Mouse (Mus musculus): ENCODE measurements around the gene Lrrc4. TPM values are rescaled to one million over a fixed set of nuclear protein-coding genes. Genes with fewer than 3 reads are reported as not detected.

Lrrc4 gene
- polyA plus RNA-seq, 1 experiment = 0.32 TPM

DNA sequence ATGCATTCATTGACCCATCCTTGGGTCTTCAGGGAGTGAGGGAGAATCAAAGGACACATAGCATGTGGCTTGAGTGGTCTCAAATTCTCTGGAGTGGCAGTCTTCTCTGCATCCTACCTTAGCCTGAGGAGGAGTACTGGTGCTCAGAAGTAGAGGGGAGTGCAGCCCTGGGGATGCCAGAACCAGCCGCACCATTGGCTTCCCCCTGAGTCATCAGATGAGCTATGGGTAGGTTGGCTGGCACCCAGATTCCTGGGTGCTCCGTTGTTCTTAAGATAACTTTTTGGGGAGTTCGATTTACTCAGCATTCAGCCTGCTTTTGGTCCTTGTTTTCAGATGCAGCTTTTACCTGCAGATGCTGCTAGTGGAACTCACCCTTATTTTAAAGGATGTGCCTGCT is 10.0 kb upstream of the Lrrc4 start:
- no peaks in the 10 kb centered on the region for H3K79me2 ChIP-seq (ENCODE audit: control insufficient read depth, insufficient read depth)
- no peaks in the 10 kb centered on the region for H3K27me3 ChIP-seq (ENCODE audit: control insufficient read depth, insufficient read depth, insufficient read length)
- no peak overlapping the region for H3K4me3 ChIP-seq (ENCODE audit: insufficient read depth, poor library complexity, severe bottlenecking)
- peaks cover 10% of the 10 kb centered on the region for H3K36me3 ChIP-seq (ENCODE audit: control insufficient read depth, insufficient read depth)
- no peak overlapping the region for H3ac ChIP-seq (ENCODE audit: control insufficient read depth, insufficient read length, low read depth)
- peaks cover 2% of the 10 kb centered on the region for H3K79me3 ChIP-seq (ENCODE audit: low read depth)
- TF ChIP-seq MAX (IDR thresholded peaks at IDR 0.05) (no peak), CTCF (IDR thresholded peaks at IDR 0.05; ENCODE audit: control insufficient read depth, insufficient read depth, insufficient read length) (no peak), CEBPB (IDR thresholded peaks at IDR 0.05; ENCODE audit: low read depth) (no peak), USF1 (IDR thresholded peaks at IDR 0.05; ENCODE audit: low read depth) (no peak), FOSL1 (IDR thresholded peaks at IDR 0.05; ENCODE audit: insufficient read depth, low read length, poor library complexity, severe bottlenecking) (no peak), MYOD1 (IDR thresholded peaks at IDR 0.05; ENCODE audit: control insufficient read depth, insufficient read length, low read depth) (no peak), MYOG (IDR thresholded peaks at IDR 0.05; ENCODE audit: control insufficient read depth, extremely low read depth, insufficient read length) (no peak)

DNA sequence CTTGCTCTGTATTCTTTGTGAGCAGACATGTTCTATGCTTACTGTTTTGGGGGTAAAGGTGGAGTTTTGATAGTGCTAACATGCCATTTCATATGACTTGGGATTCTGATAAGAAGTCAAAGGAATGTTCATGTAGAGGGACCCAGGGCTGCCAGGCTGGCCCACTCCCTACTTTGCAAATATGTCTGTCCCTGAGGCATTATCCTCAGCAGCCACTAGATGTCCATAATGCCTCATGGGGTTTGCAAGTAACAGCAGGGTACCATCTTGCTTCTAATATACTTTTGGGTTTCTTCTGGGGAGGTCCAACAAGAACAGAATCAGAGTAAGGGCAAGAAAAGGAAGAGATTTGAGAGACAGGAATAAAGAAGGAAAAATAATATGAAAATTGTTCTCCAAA is 5.1 kb upstream of the Lrrc4 start:
- Histone ChIP-seq H3K27me3 (ENCODE audit: control insufficient read depth, insufficient read depth, insufficient read length) (no peaks in the 10 kb centered on the region), H3K4me3 (ENCODE audit: insufficient read depth, poor library complexity, severe bottlenecking) (no peak overlapping the region), H3K79me2 (ENCODE audit: control insufficient read depth, insufficient read depth) (no peaks in the 10 kb centered on the region), H3ac (ENCODE audit: control insufficient read depth, insufficient read length, low read depth) (no peak overlapping the region), H3K79me3 (ENCODE audit: low read depth) (peaks cover 2% of the 10 kb centered on the region), H3K36me3 (ENCODE audit: control insufficient read depth, insufficient read depth) (peaks cover 12% of the 10 kb centered on the region)
- no peak for TF ChIP-seq MYOD1 (IDR thresholded peaks at IDR 0.05; ENCODE audit: control insufficient read depth, insufficient read length, low read depth)
- no peak for TF ChIP-seq CTCF (IDR thresholded peaks at IDR 0.05; ENCODE audit: control insufficient read depth, insufficient read depth, insufficient read length)
- no peak for TF ChIP-seq CEBPB (IDR thresholded peaks at IDR 0.05; ENCODE audit: low read depth)
- TF ChIP-seq FOSL1 (IDR thresholded peaks at IDR 0.05; ENCODE audit: insufficient read depth, low read length, poor library complexity, severe bottlenecking) = no peak

DNA sequence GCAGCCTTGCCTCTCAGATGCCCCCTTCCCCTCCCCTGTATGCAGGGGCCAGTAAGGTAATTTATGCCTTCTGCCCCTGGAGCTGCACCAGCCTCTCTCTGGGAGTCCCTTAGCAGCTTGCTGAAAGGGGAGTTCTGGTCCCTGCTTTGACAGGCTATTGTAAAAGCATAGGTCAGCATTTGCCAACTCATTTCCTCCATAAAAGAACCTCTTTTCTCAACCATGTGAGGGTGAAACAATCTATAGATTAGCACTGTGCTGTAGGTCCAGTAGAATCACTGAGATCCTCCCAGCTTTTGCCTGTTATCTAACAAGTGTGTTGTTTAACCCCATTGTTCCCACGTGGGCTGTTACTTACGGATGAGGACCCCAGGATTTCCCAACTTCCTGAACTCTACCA is 2.5 kb upstream of the Lrrc4 start:
- Histone ChIP-seq H3K4me3 (ENCODE audit: insufficient read depth, poor library complexity, severe bottlenecking) (no peak overlapping the region), H3K27me3 (ENCODE audit: control insufficient read depth, insufficient read depth, insufficient read length) (no peaks in the 10 kb centered on the region), H3K79me3 (ENCODE audit: low read depth) (peaks cover 3% of the 10 kb centered on the region), H3ac (ENCODE audit: control insufficient read depth, insufficient read length, low read depth) (no peak overlapping the region), H3K79me2 (ENCODE audit: control insufficient read depth, insufficient read depth) (peaks cover 10% of the 10 kb centered on the region), H3K36me3 (ENCODE audit: control insufficient read depth, insufficient read depth) (peaks cover 28% of the 10 kb centered on the region)
- TF ChIP-seq USF1 (IDR thresholded peaks at IDR 0.05; ENCODE audit: low read depth) (no peak), MAX (IDR thresholded peaks at IDR 0.05) (no peak), MYOD1 (IDR thresholded peaks at IDR 0.05; ENCODE audit: control insufficient read depth, insufficient read length, low read depth) (no peak), MYOG (IDR thresholded peaks at IDR 0.05; ENCODE audit: control insufficient read depth, extremely low read depth, insufficient read length) (no peak)

DNA sequence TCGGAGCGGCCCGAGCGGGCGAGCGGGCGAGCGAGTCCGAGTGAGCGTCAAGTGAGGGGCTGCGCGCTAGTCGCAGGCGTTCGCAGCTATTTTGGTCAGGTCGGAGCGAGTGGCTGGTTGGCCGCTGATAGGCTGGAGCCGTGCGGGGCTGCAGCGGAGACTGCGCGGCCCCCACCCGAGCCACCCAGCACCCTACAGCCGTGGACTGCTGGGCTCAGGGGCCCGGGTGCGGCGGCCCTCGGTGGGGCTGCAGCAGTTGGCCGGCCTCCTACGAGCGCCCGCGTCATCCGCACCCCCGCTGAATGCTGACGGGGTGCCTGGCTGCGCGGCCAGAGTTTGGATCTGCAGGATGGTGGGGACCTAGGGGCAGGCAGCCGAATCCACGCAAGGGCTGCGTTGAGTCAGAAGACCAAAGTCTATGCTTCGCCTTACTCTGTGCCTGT is 1.9 kb upstream of the Lrrc4 start:
- TF ChIP-seq CEBPB (IDR thresholded peaks at IDR 0.05; ENCODE audit: low read depth) (no peak), FOSL1 (IDR thresholded peaks at IDR 0.05; ENCODE audit: insufficient read depth, low read length, poor library complexity, severe bottlenecking) (no peak), MYOD1 (IDR thresholded peaks at IDR 0.05; ENCODE audit: control insufficient read depth, insufficient read length, low read depth) (no peak), MYOG (IDR thresholded peaks at IDR 0.05; ENCODE audit: control insufficient read depth, extremely low read depth, insufficient read length) (no peak)
- peaks cover 22% of the 10 kb centered on the region for H3K36me3 ChIP-seq (ENCODE audit: control insufficient read depth, insufficient read depth)
- H3K4me3 ChIP-seq (ENCODE audit: insufficient read depth, poor library complexity, severe bottlenecking) = no peak overlapping the region
- H3K79me2 ChIP-seq (ENCODE audit: control insufficient read depth, insufficient read depth) = peaks cover 10% of the 10 kb centered on the region
- peaks cover 3% of the 10 kb centered on the region for H3K79me3 ChIP-seq (ENCODE audit: low read depth)
- no peak overlapping the region for H3ac ChIP-seq (ENCODE audit: control insufficient read depth, insufficient read length, low read depth)
- no peaks in the 10 kb centered on the region for H3K27me3 ChIP-seq (ENCODE audit: control insufficient read depth, insufficient read depth, insufficient read length)

DNA sequence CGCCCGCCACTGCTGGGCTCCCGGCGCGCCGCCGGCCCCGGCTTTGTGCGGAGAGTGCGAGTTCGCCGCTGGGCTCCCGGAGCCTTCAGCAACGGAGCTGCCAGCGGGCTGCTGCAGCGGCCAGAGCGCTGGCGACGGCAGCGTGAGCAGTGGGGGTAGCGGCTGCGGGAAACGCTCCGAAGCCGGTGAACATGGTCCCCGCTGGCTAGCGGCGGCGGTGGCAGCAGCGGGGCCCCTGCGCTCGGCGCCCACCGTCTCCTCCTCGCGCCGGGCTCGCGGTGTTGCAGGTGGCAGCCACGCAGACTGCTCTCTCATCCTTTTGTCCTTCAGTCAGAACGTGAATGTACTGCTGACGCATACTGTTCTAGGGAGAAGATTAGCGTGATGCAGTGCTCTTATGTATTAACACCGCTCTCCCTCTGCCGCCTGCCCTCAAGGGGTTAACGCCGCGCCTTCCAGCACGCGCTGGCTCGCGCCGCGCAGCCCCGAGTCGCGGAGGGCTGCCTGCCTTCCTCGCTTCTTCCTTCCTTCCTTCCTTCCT is 1.3 kb upstream of the Lrrc4 start:
- TF ChIP-seq MYOG (IDR thresholded peaks at IDR 0.05; ENCODE audit: control insufficient read depth, extremely low read depth, insufficient read length) (no peak), CEBPB (IDR thresholded peaks at IDR 0.05; ENCODE audit: low read depth) (no peak), CTCF (IDR thresholded peaks at IDR 0.05; ENCODE audit: control insufficient read depth, insufficient read depth, insufficient read length) (no peak), MYOD1 (IDR thresholded peaks at IDR 0.05; ENCODE audit: control insufficient read depth, insufficient read length, low read depth) (no peak), USF1 (IDR thresholded peaks at IDR 0.05; ENCODE audit: low read depth) (no peak), FOSL1 (IDR thresholded peaks at IDR 0.05; ENCODE audit: insufficient read depth, low read length, poor library complexity, severe bottlenecking) (no peak), MAX (IDR thresholded peaks at IDR 0.05) (no peak)
- no peak overlapping the region for H3K4me3 ChIP-seq (ENCODE audit: insufficient read depth, poor library complexity, severe bottlenecking)
- H3K27me3 ChIP-seq (ENCODE audit: control insufficient read depth, insufficient read depth, insufficient read length) = no peaks in the 10 kb centered on the region
- H3K79me3 ChIP-seq (ENCODE audit: low read depth) = peaks cover 3% of the 10 kb centered on the region
- H3K36me3 ChIP-seq (ENCODE audit: control insufficient read depth, insufficient read depth) = peaks cover 22% of the 10 kb centered on the region
- H3ac ChIP-seq (ENCODE audit: control insufficient read depth, insufficient read length, low read depth) = no peak overlapping the region
- H3K79me2 ChIP-seq (ENCODE audit: control insufficient read depth, insufficient read depth) = peaks cover 10% of the 10 kb centered on the region

Data from C2C12 (cell line).